Mouse (Mus musculus) stomach, embryonic 15.5 days (tissue): ENCODE measurements around the gene E2f2. TPM values are rescaled to one million over a fixed set of nuclear protein-coding genes. Genes with fewer than 3 reads are reported as not detected.

Experiments used
- ATAC-seq: fragments of 200-750 bp; cut with Nextera tagmentation; 2 replicates; pipeline ENCODE4 v1.8.0; 2017; ENCODE audit warnings: low read depth, moderate number of reproducible peaks, moderate TSS enrichment; ENCODE audit not compliant: insufficient read depth, low FRiP score
- H3K27ac ChIP-seq: fragments of 300-500 bp; sonication (generic); 2 replicates; pipeline ENCODE4 v1.5.1; 2015; ENCODE audit warnings: mild to moderate bottlenecking, inconsistent platforms
- H3K27me3 ChIP-seq: fragments of 300-500 bp; sonication (generic); replicated peaks from 2 replicates; pipeline ENCODE4 v1.6.1; 2015; ENCODE audit warnings: inconsistent platforms
- H3K36me3 ChIP-seq: fragments of 300-500 bp; sonication (generic); 2 replicates; pipeline ENCODE4 v1.6.1; 2015; ENCODE audit warnings: inconsistent platforms
- H3K4me1 ChIP-seq: fragments of 300-500 bp; sonication (generic); 2 replicates; pipeline ENCODE4 v1.6.1; 2015; ENCODE audit warnings: inconsistent platforms
- H3K4me2 ChIP-seq: fragments of 300-500 bp; sonication (generic); 2 replicates; pipeline ENCODE4 v1.6.1; 2015; ENCODE audit warnings: mild to moderate bottlenecking, inconsistent platforms
- H3K4me3 ChIP-seq: fragments of 300-500 bp; sonication (generic); replicated peaks from 2 replicates; pipeline ENCODE4 v1.5.1; 2015; ENCODE audit warnings: inconsistent platforms
- H3K9ac ChIP-seq: fragments of 300-500 bp; sonication (generic); 2 replicates; pipeline ENCODE4 v1.6.1; 2015; ENCODE audit warnings: inconsistent platforms
- H3K9me3 ChIP-seq: fragments of 300-500 bp; sonication (generic); 2 replicates; pipeline ENCODE4 v1.6.1; 2016; ENCODE audit warnings: inconsistent platforms
- WGBS: fragments of 180-500 bp; shearing (Covaris S2); methylation state at CpG from one replicate; pipeline ENCODE4 v1.1.7; 2015; 5-methylcytosine and 5-hydroxymethylcytosine counted together
- polyA plus RNA-seq: library from polyadenylated mRNA; unstranded; fragments of >200 nt; fragmentation: Nextera tagmentation; extraction: Ambion mirVana; gene quantifications from 2 replicates; pipeline ENCODE4 v1.2.1, GENCODE M21; 2015

Gene E2f2
- polyA plus RNA-seq, 1 experiment from 2014 or later, result 11.4 TPM

GRCm38 (mm10) chr4:136240955-136241354 lies 68.8 kb downstream of the E2f2 start:
- ATAC-seq, result no peak
- Histone ChIP-seq H3K4me1 (peaks cover 6% of the 10 kb centered on the region; the same call in 1 of the 2 replicates), H3K9ac (no peak overlapping the region), H3K27ac (no peak overlapping the region), H3K9me3 (no peaks in the 10 kb centered on the region), H3K27me3 (peaks cover 7% of the 10 kb centered on the region; the same call in 1 of the 2 replicates), H3K4me2 (no peak overlapping the region), H3K36me3 (no peaks in the 10 kb centered on the region; the same call in 1 of the 2 replicates), H3K4me3 (no peak overlapping the region)
- WGBS, result 70% methylated on average over 8 of the region's 8 CpGs

GRCm38 (mm10) chr4:136242065-136242703 lies 70.0 kb downstream of the E2f2 start:
- H3K36me3 ChIP-seq, result no peaks in the 10 kb centered on the region; the same call in 1 of the 2 replicates
- no peak overlapping the region for H3K4me3 ChIP-seq
- no peaks in the 10 kb centered on the region for H3K9me3 ChIP-seq
- peaks cover 15% of the 10 kb centered on the region; the same call in 1 of the 2 replicates for H3K4me1 ChIP-seq
- WGBS, result 48% methylated on average over 8 of the region's 8 CpGs
- no peak for ATAC-seq
- H3K9ac ChIP-seq, result no peak overlapping the region
- no peak overlapping the region for H3K4me2 ChIP-seq
- peaks cover 7% of the 10 kb centered on the region; the same call in 1 of the 2 replicates for H3K27me3 ChIP-seq
- H3K27ac ChIP-seq, result no peak overlapping the region

DNA sequence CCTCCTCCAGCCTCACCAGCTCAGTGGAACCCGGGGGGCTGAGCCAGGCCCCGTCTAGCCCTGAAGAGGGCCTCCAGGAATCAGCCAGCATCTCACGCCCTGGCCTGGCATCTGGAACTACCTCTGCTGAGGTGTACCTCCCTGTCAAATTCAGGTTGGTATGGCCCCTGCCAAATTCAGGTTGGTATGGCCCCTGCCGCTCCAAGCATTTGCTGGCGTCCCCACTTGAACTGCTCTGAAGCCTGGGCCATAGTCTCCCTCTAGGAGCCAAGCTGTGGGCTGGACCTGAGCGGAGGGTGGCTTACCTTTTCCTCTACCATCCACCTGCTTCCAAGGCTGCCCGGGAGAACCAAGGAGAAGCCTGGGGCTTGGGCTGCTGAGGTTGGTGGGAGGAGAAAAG lies 70.5 kb downstream of the E2f2 start:
- WGBS, result 77% methylated on average over 7 of the region's 7 CpGs
- peaks cover 21% of the 10 kb centered on the region for H3K4me1 ChIP-seq
- H3K4me3 ChIP-seq, result no peak overlapping the region
- H3K27ac ChIP-seq, result no peak overlapping the region
- H3K9ac ChIP-seq, result no peak overlapping the region
- ATAC-seq, result no peak
- H3K36me3 ChIP-seq, result no peaks in the 10 kb centered on the region; the same call in 1 of the 2 replicates
- no peaks in the 10 kb centered on the region for H3K9me3 ChIP-seq
- peaks cover 9% of the 10 kb centered on the region; the same call in 1 of the 2 replicates for H3K27me3 ChIP-seq
- no peak overlapping the region for H3K4me2 ChIP-seq

GRCm38 (mm10) chr4:136244208-136244607 lies 72.0 kb downstream of the E2f2 start:
- Histone ChIP-seq H3K4me1 (peaks cover 30% of the 10 kb centered on the region), H3K4me3 (no peak overlapping the region), H3K27ac (no peak overlapping the region), H3K27me3 (peaks cover 16% of the 10 kb centered on the region), H3K36me3 (no peaks in the 10 kb centered on the region; the same call in 1 of the 2 replicates), H3K9ac (no peak overlapping the region), H3K4me2 (no peak overlapping the region), H3K9me3 (no peaks in the 10 kb centered on the region)
- ATAC-seq, result no peak
- 72% methylated on average over 7 of the region's 7 CpGs for WGBS

Other genes with a start within 250 kb of the E2f2 start
- 88.5 and 90.4 TPM in 2 replicates for gene Hmgcl, start 225.9 kb upstream of the E2f2 start, polyA plus RNA-seq
- gene Gale, start 208.7 kb upstream of the E2f2 start, polyA plus RNA-seq, result 90.9 and 92.1 TPM in 2 replicates
- 102 and 105 TPM in 2 replicates for gene Lypla2, start 199.8 kb upstream of the E2f2 start, polyA plus RNA-seq
- gene Pithd1, start 185.1 kb upstream of the E2f2 start, polyA plus RNA-seq, result 50.3 and 55.1 TPM in 2 replicates
- gene Eloa, start 150.6 kb upstream of the E2f2 start, polyA plus RNA-seq, result 36.4 and 37.9 TPM in 2 replicates
- 336 and 456 TPM in 2 replicates for gene Rpl11, start 119.0 kb upstream of the E2f2 start, polyA plus RNA-seq
- 274 and 292 TPM in 2 replicates for gene Id3, start 28.9 kb upstream of the E2f2 start, polyA plus RNA-seq
- 6.4 and 7.8 TPM in 2 replicates for gene Asap3, start 34.0 kb downstream of the E2f2 start, polyA plus RNA-seq
- 18.9 and 20.8 TPM in 2 replicates for gene Tcea3, start 75.3 kb downstream of the E2f2 start, polyA plus RNA-seq
- gene Zfp46, start 112.3 kb downstream of the E2f2 start, polyA plus RNA-seq, result 20.3 and 21.0 TPM in 2 replicates
- 143 and 149 TPM in 2 replicates for gene Hnrnpr, start 138.5 kb downstream of the E2f2 start, polyA plus RNA-seq